Comparison of ENCODE assay signal across 12 mouse cellular contexts in the genomic region with DNA sequence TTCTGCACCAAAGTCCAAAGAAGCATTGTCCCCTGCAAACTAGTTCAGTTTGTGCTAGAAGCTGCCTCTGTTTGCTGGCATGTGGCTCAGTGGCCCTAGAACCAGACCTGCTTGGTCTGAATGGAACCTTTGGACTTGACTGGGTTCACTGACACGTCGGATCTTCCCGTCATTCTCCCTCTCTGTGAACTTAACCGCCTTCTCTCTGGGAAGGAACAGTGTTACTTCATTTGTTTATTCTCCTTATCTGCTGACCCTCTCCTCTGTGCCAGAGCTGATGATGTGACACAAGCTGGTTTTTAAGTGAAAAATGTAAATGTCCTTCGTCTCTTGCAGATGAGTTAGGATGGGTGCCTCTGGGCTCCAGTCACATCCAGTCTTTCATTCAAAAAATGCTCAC.
DNase-seq lines count a peak whose midpoint lies in the region; ATAC-seq and TF ChIP-seq lines count a peak whose summit lies in the region.
"Had no signal": no experiment of that assay in that cellular context is flagged by ENCODE, and none has a peak within 500 bp of the region (broad histone marks: within the 10 kb centered on the region; RNA-seq: fewer than 3 reads in every experiment).

No protein-coding gene starts in this region.

- DNase-seq in heart, adult 8-10 months (ENCODE audit: low spot score), result no peak
- DNase-seq in lung, embryonic 14.5 days, result peak; percentile 40
- DNase-seq in lung, postnatal 0 days (ENCODE audit: low spot score), result no peak
- DNase-seq in liver, embryonic 11.5 days (ENCODE audit: low spot score), result no peak
- no peak for DNase-seq in left cerebral cortex, adult 11 months (ENCODE audit: low spot score)

- H3K9me3 ChIP-seq in heart, embryonic 15.5 days (replicated peaks), result no peaks in the 10 kb centered on the region
- H3K9me3 ChIP-seq in lung, embryonic 14.5 days (ENCODE audit: low read depth, low read length), result no peaks in the 10 kb centered on the region
- no peaks in the 10 kb centered on the region for H3K9me3 ChIP-seq in lung, postnatal 0 days (ENCODE audit: low read length)
- H3K9me3 ChIP-seq in liver, embryonic 11.5 days (ENCODE audit: control insufficient read depth, low read length), result no peaks in the 10 kb centered on the region
- H3K9me3 ChIP-seq in forebrain, embryonic 13.5 days (replicated peaks), result no peaks in the 10 kb centered on the region
- H3K9me3 ChIP-seq: G1E; neural tube, embryonic 15.5 days had no signal

- peaks cover 49% of the 10 kb centered on the region for H3K4me1 ChIP-seq in heart, embryonic 15.5 days (replicated peaks)
- peaks cover 8% of the 10 kb centered on the region for H3K4me1 ChIP-seq in lung, embryonic 14.5 days (ENCODE audit: insufficient read depth)
- H3K4me1 ChIP-seq in lung, postnatal 0 days (ENCODE audit: insufficient read depth, low read depth, low read length), result peaks cover 10% of the 10 kb centered on the region; the same call in 1 of the 2 replicates
- peaks cover 4% of the 10 kb centered on the region; the same call in 1 of the 2 replicates for H3K4me1 ChIP-seq in liver, embryonic 11.5 days (replicated peaks; ENCODE audit: control insufficient read depth, insufficient read depth, low read length)
- peaks cover 8% of the 10 kb centered on the region; the same call in 1 of the 2 replicates for H3K4me1 ChIP-seq in forebrain, embryonic 13.5 days
- H3K4me1 ChIP-seq: neural tube, embryonic 15.5 days had no signal

- no peak overlapping the region for H3K4me2 ChIP-seq in heart, embryonic 15.5 days
- H3K4me2 ChIP-seq in lung, embryonic 14.5 days, result no peak overlapping the region
- H3K4me2 ChIP-seq in lung, postnatal 0 days (replicated peaks; ENCODE audit: low read depth, low read length), result no peak overlapping the region
- no peak overlapping the region for H3K4me2 ChIP-seq in liver, embryonic 11.5 days
- no peak overlapping the region for H3K4me2 ChIP-seq in forebrain, embryonic 13.5 days
- H3K4me2 ChIP-seq: neural tube, embryonic 15.5 days had no signal

- no peak overlapping the region for H3K9ac ChIP-seq in heart, embryonic 15.5 days
- H3K9ac ChIP-seq in lung, embryonic 14.5 days, result no peak overlapping the region
- no peak overlapping the region for H3K9ac ChIP-seq in lung, postnatal 0 days (replicated peaks; ENCODE audit: low read depth)
- no peak overlapping the region for H3K9ac ChIP-seq in liver, embryonic 11.5 days (ENCODE audit: low read depth, low read length)
- H3K9ac ChIP-seq in forebrain, embryonic 13.5 days, result no peak overlapping the region
- H3K9ac ChIP-seq: neural tube, embryonic 15.5 days had no signal

- TF ChIP-seq EP300 in lung, postnatal 0 days (IDR thresholded peaks at IDR 0.05), result no peak

- 40% methylated on average over 5 of the region's 5 CpGs for WGBS in heart, embryonic 15.5 days
- 14% methylated on average over 5 of the region's 5 CpGs for WGBS in lung, embryonic 14.5 days
- WGBS in lung, postnatal 0 days, result 15% methylated on average over 5 of the region's 5 CpGs
- WGBS in liver, embryonic 11.5 days, result 53% methylated on average over 5 of the region's 5 CpGs
- WGBS in forebrain, embryonic 13.5 days, result 91% methylated on average over 5 of the region's 5 CpGs

- no peak for TF ChIP-seq CTCF in lung, embryonic 14.5 days (IDR thresholded peaks at IDR 0.05; ENCODE audit: low read depth)
- TF ChIP-seq CTCF in lung, postnatal 0 days (IDR thresholded peaks at IDR 0.05), result no peak

- no peaks in the 10 kb centered on the region for H3K27me3 ChIP-seq in heart, embryonic 15.5 days
- H3K27me3 ChIP-seq in lung, embryonic 14.5 days (ENCODE audit: insufficient read depth, low read length), result no peaks in the 10 kb centered on the region
- H3K27me3 ChIP-seq in lung, postnatal 0 days (replicated peaks; ENCODE audit: insufficient read depth, low read length), result no peaks in the 10 kb centered on the region
- no peaks in the 10 kb centered on the region for H3K27me3 ChIP-seq in liver, embryonic 11.5 days (replicated peaks; ENCODE audit: control insufficient read depth, insufficient read depth, low read length)
- no peaks in the 10 kb centered on the region for H3K27me3 ChIP-seq in forebrain, embryonic 13.5 days
- H3K27me3 ChIP-seq: neural tube, embryonic 15.5 days had no signal

- H3K36me3 ChIP-seq in heart, embryonic 15.5 days, result no peaks in the 10 kb centered on the region
- H3K36me3 ChIP-seq in lung, embryonic 14.5 days (ENCODE audit: insufficient read depth), result no peaks in the 10 kb centered on the region
- no peaks in the 10 kb centered on the region for H3K36me3 ChIP-seq in lung, postnatal 0 days (ENCODE audit: insufficient read depth, low read length)
- no peaks in the 10 kb centered on the region for H3K36me3 ChIP-seq in liver, embryonic 11.5 days (ENCODE audit: control insufficient read depth, insufficient read depth, low read length)
- H3K36me3 ChIP-seq in forebrain, embryonic 13.5 days (ENCODE audit: poor library complexity, severe bottlenecking), result no peaks in the 10 kb centered on the region
- H3K36me3 ChIP-seq: G1E; neural tube, embryonic 15.5 days had no signal

- no peak overlapping the region for H3K4me3 ChIP-seq in heart, embryonic 15.5 days
- no peak overlapping the region for H3K4me3 ChIP-seq in lung, embryonic 14.5 days (ENCODE audit: low read depth, low read length)
- no peak overlapping the region for H3K4me3 ChIP-seq in lung, postnatal 0 days (ENCODE audit: low read depth, low read length)
- H3K4me3 ChIP-seq in liver, embryonic 11.5 days (ENCODE audit: low read depth, low read length), result no peak overlapping the region
- H3K4me3 ChIP-seq in forebrain, embryonic 13.5 days, result no peak overlapping the region
- H3K4me3 ChIP-seq: megakaryocyte, embryonic 14.5 days; neural tube, embryonic 15.5 days had no signal

- no peak for ATAC-seq in heart, embryonic 15.5 days (replicated peaks; ENCODE audit: insufficient number of reproducible peaks, insufficient read depth, low FRiP score, low read depth)
- no peak for ATAC-seq in lung, embryonic 14.5 days (ENCODE audit: insufficient read depth)
- no peak for ATAC-seq in lung, postnatal 0 days
- no peak; the same call in 1 of the 2 replicates for ATAC-seq in liver, embryonic 11.5 days (replicated peaks; ENCODE audit: low FRiP score)
- ATAC-seq in forebrain, embryonic 13.5 days, result no peak
- ATAC-seq: forebrain, embryonic 16.5 days; inflammation-experienced regulatory T-cells, adult 6 months had no signal

- H3K27ac ChIP-seq in heart, embryonic 15.5 days, result peak overlapping the region; percentile 86
- H3K27ac ChIP-seq in lung, embryonic 14.5 days (ENCODE audit: low read depth), result no peak overlapping the region
- no peak overlapping the region for H3K27ac ChIP-seq in lung, postnatal 0 days (ENCODE audit: low read length)
- peak overlapping the region; percentile 16; the same call in 1 of the 2 replicates for H3K27ac ChIP-seq in liver, embryonic 11.5 days (ENCODE audit: low read depth, low read length)
- H3K27ac ChIP-seq in forebrain, embryonic 13.5 days, result no peak overlapping the region
- H3K27ac ChIP-seq: neural tube, embryonic 15.5 days had no signal

Comparison
In these comparisons a context has a peak if more than half of its experiments do, and no peak if none do; other contexts are left out.
1. H3K27ac ChIP-seq: peak in heart, embryonic 15.5 days (single experiment) and liver, embryonic 11.5 days (single experiment); none in lung, embryonic 14.5 days (single experiment), lung, postnatal 0 days (single experiment) and forebrain, embryonic 13.5 days (single experiment).